Mouse (Mus musculus): ENCODE results near the gene Armh1. TPM values are rescaled to one million over a fixed set of nuclear protein-coding genes. Genes with fewer than 3 reads are reported as not detected.
"Not testable (repeated sequence)": the region's sequence is repeated elsewhere in the genome, so short reads cannot be mapped to it uniquely, and the experiment has no call there.

The Armh1 gene
- polyA plus RNA-seq, 1 experiment from 2014 or later: 0.12 TPM

DNA sequence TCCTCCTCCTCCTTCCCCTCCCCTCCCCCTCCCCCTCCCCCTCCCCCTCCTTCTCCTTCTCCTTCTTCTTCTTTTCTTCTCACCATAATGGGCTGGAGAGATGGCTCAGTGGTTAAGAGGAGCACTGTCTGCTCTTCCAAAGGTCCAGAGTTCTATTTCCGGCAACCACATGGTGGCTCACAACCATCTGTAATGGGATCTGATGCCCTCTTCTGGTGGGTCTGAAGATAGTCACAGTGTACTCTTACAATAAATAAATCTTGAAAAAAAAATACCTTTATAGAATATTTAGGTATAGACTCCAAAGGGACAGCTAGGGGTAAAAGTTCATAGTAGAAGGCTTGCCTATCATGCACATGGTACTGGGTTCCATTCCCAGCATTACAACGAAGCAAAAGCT, 9.3 kb upstream of the Armh1 start:
- 0 out of 2 replicates have a peak, but pooled peaks cover 3% of the 10 kb centered on the region for H3K27me3 ChIP-seq (replicated peaks; ENCODE audit: control insufficient read depth, insufficient read depth, low read length)
- H3K27ac ChIP-seq (ENCODE audit: low read depth, low read length): no peak overlapping the region
- no peak for ATAC-seq
- no peak overlapping the region for H3K4me3 ChIP-seq (ENCODE audit: low read depth, low read length)
- TF ChIP-seq CTCF (IDR thresholded peaks at IDR 0.05; ENCODE audit: low read depth): no peak
- 80% methylated on average over 2 of the region's 2 CpGs for WGBS
- no peak overlapping the region for H3K9ac ChIP-seq (ENCODE audit: low read depth, low read length)
- H3K9me3 ChIP-seq (ENCODE audit: control insufficient read depth): no peaks in the 10 kb centered on the region
- no peak overlapping the region for H3K4me2 ChIP-seq (replicated peaks; ENCODE audit: low read depth)
- no peaks in the 10 kb centered on the region for H3K4me1 ChIP-seq (replicated peaks; ENCODE audit: control insufficient read depth, insufficient read depth, low read length)
- H3K36me3 ChIP-seq (ENCODE audit: control insufficient read depth, insufficient read depth): no peaks in the 10 kb centered on the region

DNA sequence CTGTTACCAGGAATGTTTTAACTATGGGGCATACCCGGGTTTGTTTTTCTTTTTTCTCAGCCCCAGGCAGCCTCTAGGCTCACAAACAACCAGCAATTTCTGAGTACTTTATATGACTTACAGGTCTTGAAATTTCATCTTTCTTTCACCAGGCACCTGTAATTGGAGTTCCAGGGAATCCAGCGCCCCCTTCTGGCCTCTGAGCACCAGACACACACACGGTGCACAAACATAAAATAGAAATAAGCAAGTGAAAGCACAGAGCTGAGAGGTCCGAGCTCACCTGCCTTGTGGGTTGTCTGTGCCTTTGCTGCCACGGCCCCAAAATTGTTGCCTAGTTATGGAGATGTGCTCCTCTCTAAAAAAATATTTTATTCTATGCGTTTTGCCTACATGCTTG, 8.0 kb upstream of the Armh1 start:
- not testable (repeated sequence) for H3K9ac ChIP-seq (ENCODE audit: low read depth, low read length); H3K27ac ChIP-seq (ENCODE audit: low read depth, low read length); H3K4me2 ChIP-seq (replicated peaks; ENCODE audit: low read depth); H3K36me3 ChIP-seq (ENCODE audit: control insufficient read depth, insufficient read depth); ATAC-seq; H3K9me3 ChIP-seq (ENCODE audit: control insufficient read depth); H3K4me1 ChIP-seq (replicated peaks; ENCODE audit: control insufficient read depth, insufficient read depth, low read length); H3K4me3 ChIP-seq (ENCODE audit: low read depth, low read length); H3K27me3 ChIP-seq (replicated peaks; ENCODE audit: control insufficient read depth, insufficient read depth, low read length)
- TF ChIP-seq CTCF (IDR thresholded peaks at IDR 0.05; ENCODE audit: low read depth): peak; percentile 32; the same call in 1 of the 2 replicates
- WGBS: 74% methylated on average over 6 of the region's 6 CpGs

- no peak overlapping the region for H3K4me2 ChIP-seq (replicated peaks; ENCODE audit: low read depth)
- H3K36me3 ChIP-seq (ENCODE audit: control insufficient read depth, insufficient read depth): no peaks in the 10 kb centered on the region
- no peak for TF ChIP-seq CTCF (IDR thresholded peaks at IDR 0.05; ENCODE audit: low read depth)
- no peak overlapping the region for H3K27ac ChIP-seq (ENCODE audit: low read depth, low read length)
- H3K4me3 ChIP-seq (ENCODE audit: low read depth, low read length): no peak overlapping the region
- no peaks in the 10 kb centered on the region for H3K4me1 ChIP-seq (replicated peaks; ENCODE audit: control insufficient read depth, insufficient read depth, low read length)
- 72% methylated on average over 6 of the region's 6 CpGs for WGBS
- H3K9ac ChIP-seq (ENCODE audit: low read depth, low read length): no peak overlapping the region
- no peaks in the 10 kb centered on the region for H3K27me3 ChIP-seq (replicated peaks; ENCODE audit: control insufficient read depth, insufficient read depth, low read length)
- no peak for ATAC-seq
- H3K9me3 ChIP-seq (ENCODE audit: control insufficient read depth): no peaks in the 10 kb centered on the region
Measured at GRCm38 (mm10) chr4:117254672-117255071, 2.7 kb upstream of the Armh1 start.

- Histone ChIP-seq H3K36me3 (ENCODE audit: control insufficient read depth, insufficient read depth) (no peaks in the 10 kb centered on the region), H3K9ac (ENCODE audit: low read depth, low read length) (no peak overlapping the region), H3K4me1 (replicated peaks; ENCODE audit: control insufficient read depth, insufficient read depth, low read length) (no peaks in the 10 kb centered on the region), H3K4me2 (replicated peaks; ENCODE audit: low read depth) (no peak overlapping the region), H3K9me3 (ENCODE audit: control insufficient read depth) (no peaks in the 10 kb centered on the region), H3K27me3 (replicated peaks; ENCODE audit: control insufficient read depth, insufficient read depth, low read length) (no peaks in the 10 kb centered on the region), H3K27ac (ENCODE audit: low read depth, low read length) (no peak overlapping the region), H3K4me3 (ENCODE audit: low read depth, low read length) (no peak overlapping the region)
- ATAC-seq: no peak
- 56% methylated on average over 5 of the region's 5 CpGs for WGBS
- no peak for TF ChIP-seq CTCF (IDR thresholded peaks at IDR 0.05; ENCODE audit: low read depth)
Measured at GRCm38 (mm10) chr4:117254017-117254627, 2.2 kb upstream of the Armh1 start.

DNA sequence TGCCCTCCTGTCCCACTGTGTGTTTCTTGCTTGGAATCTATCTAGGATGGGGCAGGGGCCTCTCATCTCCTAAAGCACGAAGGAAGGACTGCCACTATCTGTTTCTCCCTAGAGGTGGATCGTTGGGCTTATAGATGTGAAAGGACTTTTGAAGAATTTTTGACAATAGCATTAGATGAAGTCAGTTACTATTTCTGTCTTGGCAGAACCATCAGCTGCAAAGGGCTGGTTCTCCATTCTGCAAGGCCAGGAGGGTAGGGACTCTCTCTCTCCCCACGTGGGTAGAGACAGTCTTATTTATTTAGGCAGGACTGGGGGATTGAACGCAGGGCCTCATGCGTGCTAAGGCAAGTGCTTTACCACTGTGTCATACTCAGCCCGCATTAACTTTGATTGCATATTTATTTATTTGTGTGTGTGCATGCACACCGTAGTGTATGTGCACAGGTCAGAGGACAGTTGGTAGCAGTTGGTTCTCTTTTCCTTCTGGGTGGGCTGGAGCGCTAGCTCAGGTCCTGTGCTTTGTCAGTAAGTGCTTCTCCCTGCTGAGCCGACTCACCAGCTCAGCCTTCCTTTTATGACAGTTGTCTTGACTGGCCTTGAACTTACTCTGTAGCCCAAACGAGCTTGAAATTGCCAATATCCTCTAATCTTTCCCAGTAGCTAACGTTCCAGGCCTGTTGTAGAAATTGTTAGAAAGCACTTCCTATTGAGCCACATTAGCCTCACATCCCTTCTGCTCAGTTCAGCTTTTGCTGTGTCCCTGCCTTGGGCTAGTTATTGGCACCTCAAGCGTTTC, 1.5 kb upstream of the Armh1 start:
- TF ChIP-seq CTCF (IDR thresholded peaks at IDR 0.05; ENCODE audit: low read depth): no peak
- Histone ChIP-seq H3K27me3 (replicated peaks; ENCODE audit: control insufficient read depth, insufficient read depth, low read length) (no peaks in the 10 kb centered on the region), H3K9ac (ENCODE audit: low read depth, low read length) (no peak overlapping the region), H3K4me3 (ENCODE audit: low read depth, low read length) (no peak overlapping the region), H3K36me3 (ENCODE audit: control insufficient read depth, insufficient read depth) (no peaks in the 10 kb centered on the region), H3K27ac (ENCODE audit: low read depth, low read length) (no peak overlapping the region), H3K4me2 (replicated peaks; ENCODE audit: low read depth) (no peak overlapping the region), H3K4me1 (replicated peaks; ENCODE audit: control insufficient read depth, insufficient read depth, low read length) (no peaks in the 10 kb centered on the region), H3K9me3 (ENCODE audit: control insufficient read depth) (no peaks in the 10 kb centered on the region)
- 51% methylated on average over 12 of the region's 12 CpGs for WGBS
- no peak for ATAC-seq

DNA sequence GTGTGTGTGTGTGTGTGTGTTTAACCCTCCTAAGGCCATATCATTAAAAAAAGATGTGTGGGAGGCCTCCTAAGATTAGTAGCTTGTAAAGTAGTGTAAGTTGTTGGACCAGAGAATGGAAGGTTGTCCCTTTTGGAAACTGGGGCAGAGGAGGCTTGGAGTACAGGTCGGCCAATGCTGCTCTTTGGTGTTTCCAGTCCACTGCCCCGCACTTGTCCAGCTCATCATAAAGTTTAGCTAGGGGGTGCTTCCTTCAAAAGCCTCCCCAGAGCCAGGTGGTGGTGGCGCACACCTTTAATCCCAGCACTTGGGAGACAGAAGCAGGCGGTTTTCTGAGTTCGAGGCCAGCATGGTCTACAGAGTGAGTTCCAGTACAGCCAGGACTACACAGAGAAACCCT, 830 bp upstream of the Armh1 start:
- H3K4me1 ChIP-seq (replicated peaks; ENCODE audit: control insufficient read depth, insufficient read depth, low read length): no peaks in the 10 kb centered on the region
- H3K27ac ChIP-seq (ENCODE audit: low read depth, low read length): no peak overlapping the region
- no peaks in the 10 kb centered on the region for H3K9me3 ChIP-seq (ENCODE audit: control insufficient read depth)
- TF ChIP-seq CTCF (IDR thresholded peaks at IDR 0.05; ENCODE audit: low read depth): no peak
- 91% methylated on average over 5 of the region's 5 CpGs for WGBS
- no peak overlapping the region for H3K9ac ChIP-seq (ENCODE audit: low read depth, low read length)
- H3K27me3 ChIP-seq (replicated peaks; ENCODE audit: control insufficient read depth, insufficient read depth, low read length): no peaks in the 10 kb centered on the region
- H3K4me2 ChIP-seq (replicated peaks; ENCODE audit: low read depth): peak overlapping the region; percentile 88
- H3K36me3 ChIP-seq (ENCODE audit: control insufficient read depth, insufficient read depth): no peaks in the 10 kb centered on the region
- ATAC-seq: no peak
- H3K4me3 ChIP-seq (ENCODE audit: low read depth, low read length): no peak overlapping the region
